ENCODE assay signal across 8 mouse cellular contexts in the genomic region with DNA sequence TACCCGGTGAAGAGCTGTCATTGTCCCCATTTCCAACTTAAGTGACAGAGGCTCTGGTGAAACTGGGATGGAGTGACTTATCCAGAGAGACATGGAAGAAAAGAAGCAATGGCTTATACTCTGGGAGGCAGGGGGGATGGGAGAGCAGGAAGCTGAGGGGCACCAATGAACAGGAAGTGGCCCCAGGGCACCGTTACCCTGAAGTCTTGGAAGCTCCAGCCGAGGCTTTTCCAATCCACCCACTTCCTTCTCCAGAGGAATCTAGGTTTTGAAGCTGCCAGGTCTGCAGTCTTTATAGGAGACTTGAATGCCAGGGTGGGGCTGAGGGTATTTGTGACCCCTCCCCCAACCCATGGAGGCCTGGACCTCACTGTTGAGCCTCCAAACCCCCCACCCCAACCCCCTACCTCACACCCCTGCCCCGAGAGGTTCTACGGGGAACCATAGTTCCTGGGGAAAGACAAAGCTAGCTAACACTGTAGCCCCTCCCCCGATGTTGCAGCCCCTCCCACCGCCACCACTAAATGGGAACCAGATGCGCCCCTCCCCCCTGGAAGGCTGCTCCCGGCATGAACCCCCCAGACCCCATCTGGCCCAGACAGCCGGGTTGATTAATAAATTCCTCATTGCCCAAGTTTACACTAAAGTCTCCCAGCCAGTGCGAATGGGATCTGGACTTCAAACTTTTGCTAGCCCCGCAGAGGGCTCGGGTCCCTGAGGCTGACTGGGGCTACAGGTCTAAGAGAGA. TPM values are rescaled to one million over a fixed set of nuclear protein-coding genes. Genes with fewer than 3 reads are reported as not detected.
DNase-seq lines count a peak whose midpoint lies in the region; ATAC-seq and TF ChIP-seq lines count a peak whose summit lies in the region.

No protein-coding gene starts in this region.

- peak; percentile 23 for DNase-seq in adrenal gland, postnatal 10 days
- DNase-seq in adrenal gland, adult 2 months, result no peak
- peak; percentile 83 for DNase-seq in kidney, postnatal 10 days
- no peak for DNase-seq in kidney, adult 2 months
- DNase-seq in liver, postnatal 0 days, result peak; percentile 46
- no peak for DNase-seq in adrenal gland, postnatal 25 days
- no peak for DNase-seq in thymus, postnatal 10 days (ENCODE audit: low spot score in 2 of 2)

- WGBS in kidney, adult 2 months, result 10% methylated on average over 13 of the region's 13 CpGs
- 4% methylated on average over 13 of the region's 13 CpGs for WGBS in liver, postnatal 0 days (ENCODE audit: insufficient replicate concordance)

- TF ChIP-seq CTCF in kidney, adult 2 months (conservative IDR thresholded peaks at IDR 0.05; ENCODE audit: insufficient read depth, insufficient read length, low read depth, low read length), result no peak
- TF ChIP-seq CTCF in embryonic fibroblast, embryonic 13.5 days (IDR thresholded peaks at IDR 0.05; ENCODE audit: borderline replicate concordance, insufficient read depth, low read length), result no peak
- no peak for TF ChIP-seq CTCF in liver, postnatal 0 days (IDR thresholded peaks at IDR 0.05; ENCODE audit: low read depth)

- H3K27ac ChIP-seq in kidney, adult 2 months (ENCODE audit: insufficient read depth, low read depth, low read length), result no peak overlapping the region
- H3K27ac ChIP-seq in embryonic fibroblast, embryonic 13.5 days (ENCODE audit: insufficient read depth, low read length), result peak overlapping the region; percentile 45
- peak overlapping the region; percentile 30; the same call in 1 of the 2 replicates for H3K27ac ChIP-seq in liver, postnatal 0 days (ENCODE audit: low read depth)

- no peak for TF ChIP-seq EP300 in liver, postnatal 0 days (IDR thresholded peaks at IDR 0.05; ENCODE audit: low read depth)

- no peaks in the 10 kb centered on the region for H3K9me3 ChIP-seq in liver, postnatal 0 days (ENCODE audit: low read length)

- TF ChIP-seq POLR2A in kidney, adult 2 months (IDR thresholded peaks at IDR 0.05; ENCODE audit: low read depth, low read length), result no peak
- peak; percentile 8; the same call in 1 of the 2 replicates for TF ChIP-seq POLR2A in embryonic fibroblast, embryonic 13.5 days (IDR thresholded peaks at IDR 0.05; ENCODE audit: low read depth, low read length)

- H3K4me3 ChIP-seq in kidney, adult 2 months (ENCODE audit: insufficient read depth, low read depth, low read length), result no peak overlapping the region
- H3K4me3 ChIP-seq in embryonic fibroblast, embryonic 13.5 days (ENCODE audit: insufficient read depth, low read length), result peak overlapping the region; percentile 1; the same call in 1 of the 2 replicates
- H3K4me3 ChIP-seq in liver, postnatal 0 days (ENCODE audit: low read depth, low read length), result no peak overlapping the region

- no peaks in the 10 kb centered on the region for H3K36me3 ChIP-seq in kidney, adult 2 months (ENCODE audit: control insufficient read depth, insufficient read depth, low read length)
- H3K36me3 ChIP-seq in liver, postnatal 0 days (replicated peaks; ENCODE audit: insufficient read depth, low read length), result no peaks in the 10 kb centered on the region

- H3K9ac ChIP-seq in liver, postnatal 0 days (replicated peaks), result no peak overlapping the region

- peak overlapping the region; percentile 18 for H3K4me2 ChIP-seq in liver, postnatal 0 days (ENCODE audit: low read depth, low read length)

- H3K4me1 ChIP-seq in kidney, adult 2 months (ENCODE audit: control insufficient read depth, insufficient read depth, low read length), result no peaks in the 10 kb centered on the region
- peaks cover 9% of the 10 kb centered on the region; the same call in 1 of the 2 replicates for H3K4me1 ChIP-seq in embryonic fibroblast, embryonic 13.5 days (ENCODE audit: control insufficient read depth, insufficient read depth, low read length)
- H3K4me1 ChIP-seq in liver, postnatal 0 days (ENCODE audit: insufficient read depth), result peaks cover 17% of the 10 kb centered on the region

- peak; percentile 24; the same call in 1 of the 2 replicates for ATAC-seq in liver, postnatal 0 days

- H3K27me3 ChIP-seq in kidney, adult 2 months (replicated peaks; ENCODE audit: control insufficient read depth, insufficient read depth, low read length), result no peaks in the 10 kb centered on the region
- H3K27me3 ChIP-seq in liver, postnatal 0 days (ENCODE audit: insufficient read depth, low read length), result no peaks in the 10 kb centered on the region

RNA-seq across cellular contexts. Expression of a gene that starts 3.7 kb away (rescaled TPM):
- 10 to 100 TPM; 14.0 to 18.0 TPM for total RNA-seq in adrenal gland, postnatal 10 days (2021)
- 10 to 100 TPM; 10.1 to 19.8 TPM for total RNA-seq in adrenal gland, adult 2 months (2021)
- polyA plus RNA-seq in adrenal gland, adult 2 months (2012; rRNA removed), result 20.1 and 21.1 TPM in 2 replicates
- polyA plus RNA-seq in kidney, adult 2 months (2012; rRNA removed), result 14.8 and 19.0 TPM in 2 replicates
- polyA plus RNA-seq in embryonic fibroblast, embryonic 13.5 days (2011; ENCODE audit: insufficient read length, low read depth, missing spikeins), result 66.6 and 92.8 TPM in 2 replicates
- polyA plus RNA-seq in liver, postnatal 0 days (2015; fragmentation: Nextera tagmentation; extraction: Ambion mirVana), result 3.2 and 3.4 TPM in 2 replicates
- 5.4 and 7.7 TPM in 2 replicates for total RNA-seq in adrenal gland, postnatal 25 days (2021)

RNA-seq across cellular contexts. Expression of a gene that starts 24.0 kb away (rescaled TPM):
- 100 to 1,000 TPM; 344 to 362 TPM for total RNA-seq in adrenal gland, postnatal 10 days (2021)
- 100 to 1,000 TPM; 657 to 936 TPM for total RNA-seq in adrenal gland, adult 2 months (2021)
- polyA plus RNA-seq in adrenal gland, adult 2 months (2012; rRNA removed), result 305 and 399 TPM in 2 replicates
- polyA plus RNA-seq in kidney, adult 2 months (2012; rRNA removed), result 355 and 370 TPM in 2 replicates
- 71.8 and 85.3 TPM in 2 replicates for polyA plus RNA-seq in embryonic fibroblast, embryonic 13.5 days (2011; ENCODE audit: insufficient read length, low read depth, missing spikeins)
- 109 TPM in 2 replicates for polyA plus RNA-seq in liver, postnatal 0 days (2015; fragmentation: Nextera tagmentation; extraction: Ambion mirVana)
- total RNA-seq in adrenal gland, postnatal 25 days (2021), result 708 and 898 TPM in 2 replicates

RNA-seq across cellular contexts. Expression of a gene that starts 24.3 kb away (rescaled TPM):
- 10 to 100 TPM; 26.3 to 31.3 TPM for total RNA-seq in adrenal gland, postnatal 10 days (2021)
- total RNA-seq in adrenal gland, adult 2 months (2021), result 10 to 100 TPM; 26.3 to 29.8 TPM
- 12.7 and 16.2 TPM in 2 replicates for polyA plus RNA-seq in adrenal gland, adult 2 months (2012; rRNA removed)
- polyA plus RNA-seq in kidney, adult 2 months (2012; rRNA removed), result 13.4 TPM in 2 replicates
- 20.8 and 21.1 TPM in 2 replicates for polyA plus RNA-seq in embryonic fibroblast, embryonic 13.5 days (2011; ENCODE audit: insufficient read length, low read depth, missing spikeins)
- 6.9 and 7.9 TPM in 2 replicates for polyA plus RNA-seq in liver, postnatal 0 days (2015; fragmentation: Nextera tagmentation; extraction: Ambion mirVana)
- total RNA-seq in adrenal gland, postnatal 25 days (2021), result 45.0 and 50.7 TPM in 2 replicates

RNA-seq across cellular contexts. Expression of a gene that starts 35.9 kb away (rescaled TPM):
- 1 to 10 TPM; 6.6 to 6.9 TPM for total RNA-seq in adrenal gland, postnatal 10 days (2021)
- total RNA-seq in adrenal gland, adult 2 months (2021), result 1 to 10 TPM; 5.1 to 6.5 TPM
- 16.3 and 18.0 TPM in 2 replicates for polyA plus RNA-seq in adrenal gland, adult 2 months (2012; rRNA removed)
- polyA plus RNA-seq in kidney, adult 2 months (2012; rRNA removed), result 9.6 and 20.5 TPM in 2 replicates
- 0.74 TPM in 1 of 2 replicates, not detected in the other for polyA plus RNA-seq in embryonic fibroblast, embryonic 13.5 days (2011; ENCODE audit: insufficient read length, low read depth, missing spikeins)
- polyA plus RNA-seq in liver, postnatal 0 days (2015; fragmentation: Nextera tagmentation; extraction: Ambion mirVana), result 18.9 and 21.5 TPM in 2 replicates
- total RNA-seq in adrenal gland, postnatal 25 days (2021), result 1.5 and 3.3 TPM in 2 replicates

Comparison
In these comparisons a context has a peak if more than half of its experiments do, and no peak if none do; other contexts are left out.
1. DNase-seq: peak in adrenal gland, postnatal 10 days (single experiment), kidney, postnatal 10 days (single experiment) and liver, postnatal 0 days (single experiment); none in adrenal gland, adult 2 months (single experiment), kidney, adult 2 months (single experiment), adrenal gland, postnatal 25 days (single experiment) and thymus, postnatal 10 days (0 of 2).